Mouse (Mus musculus): Measurements from ENCODE around the gene Aff1. TPM values are rescaled to one million over a fixed set of nuclear protein-coding genes. Genes with fewer than 3 reads are reported as not detected.

The Aff1 gene
- polyA plus RNA-seq, 1 experiment from 2014 or later: 2.7 TPM

DNA sequence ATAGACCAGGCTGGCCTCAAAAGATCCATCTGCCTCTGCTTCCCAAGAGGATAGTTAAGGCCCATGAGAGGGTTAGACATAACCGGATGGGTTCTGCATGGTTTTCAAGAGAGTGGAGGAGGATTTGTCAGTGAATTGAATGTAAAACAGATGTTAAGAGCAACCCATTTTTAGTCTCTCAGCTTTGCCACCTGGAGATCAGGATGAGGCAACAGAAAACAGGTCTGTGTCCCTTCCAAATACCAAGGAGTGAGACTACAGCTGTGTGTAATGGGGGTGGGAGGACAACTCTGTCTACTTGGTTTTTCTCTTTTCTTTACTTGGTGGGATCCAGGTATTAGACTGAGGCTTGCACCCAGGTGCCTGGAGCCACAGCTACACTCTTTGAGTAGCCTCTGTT, 37.1 kb downstream of the Aff1 start:
- 86% methylated on average over 1 of the region's 1 CpGs for WGBS
- Histone ChIP-seq H3K9ac (no peak overlapping the region), H3K4me2 (replicated peaks) (no peak overlapping the region), H3K27ac (no peak overlapping the region), H3K4me3 (replicated peaks; ENCODE audit: low read length) (no peak overlapping the region), H3K36me3 (replicated peaks; ENCODE audit: control insufficient read depth, insufficient read depth) (no peaks in the 10 kb centered on the region), H3K27me3 (ENCODE audit: control insufficient read depth, insufficient read depth, low read length) (no peaks in the 10 kb centered on the region), H3K9me3 (ENCODE audit: control insufficient read depth, low read length) (no peaks in the 10 kb centered on the region), H3K4me1 (replicated peaks; ENCODE audit: control insufficient read depth, insufficient read depth, low read length) (no peaks in the 10 kb centered on the region)
- DNase-seq (ENCODE audit: low spot score): no peak
- no peak for ATAC-seq (ENCODE audit: low FRiP score)

DNA sequence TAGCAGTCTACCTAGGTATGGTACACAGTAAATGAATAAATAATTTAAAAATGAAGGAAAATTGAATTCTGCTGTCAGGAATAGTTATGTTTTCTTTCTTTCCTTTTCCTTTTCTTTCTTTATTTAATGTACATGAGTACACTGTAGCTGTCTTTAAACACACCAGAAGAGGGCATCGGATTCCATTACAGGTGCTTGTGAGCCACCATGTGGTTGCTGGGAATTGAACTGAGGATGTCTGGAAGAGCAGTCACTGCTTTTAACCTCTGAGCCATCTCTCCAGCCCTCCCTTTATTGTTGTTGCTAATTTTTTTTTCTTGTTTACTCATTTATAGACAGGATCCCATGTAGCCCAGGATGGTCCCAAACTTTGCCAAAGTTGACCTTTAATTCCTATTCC, 38.0 kb downstream of the Aff1 start:
- H3K4me2 ChIP-seq (replicated peaks): no peak overlapping the region
- H3K4me3 ChIP-seq (replicated peaks; ENCODE audit: low read length): no peak overlapping the region
- H3K9me3 ChIP-seq (ENCODE audit: control insufficient read depth, low read length): no peaks in the 10 kb centered on the region
- no peak for DNase-seq (ENCODE audit: low spot score)
- WGBS: 94% methylated on average over 1 of the region's 1 CpGs
- no peak overlapping the region for H3K27ac ChIP-seq
- H3K4me1 ChIP-seq (replicated peaks; ENCODE audit: control insufficient read depth, insufficient read depth, low read length): no peaks in the 10 kb centered on the region
- H3K36me3 ChIP-seq (replicated peaks; ENCODE audit: control insufficient read depth, insufficient read depth): no peaks in the 10 kb centered on the region
- no peak overlapping the region for H3K9ac ChIP-seq
- no peaks in the 10 kb centered on the region for H3K27me3 ChIP-seq (ENCODE audit: control insufficient read depth, insufficient read depth, low read length)
- ATAC-seq (ENCODE audit: low FRiP score): no peak

DNA sequence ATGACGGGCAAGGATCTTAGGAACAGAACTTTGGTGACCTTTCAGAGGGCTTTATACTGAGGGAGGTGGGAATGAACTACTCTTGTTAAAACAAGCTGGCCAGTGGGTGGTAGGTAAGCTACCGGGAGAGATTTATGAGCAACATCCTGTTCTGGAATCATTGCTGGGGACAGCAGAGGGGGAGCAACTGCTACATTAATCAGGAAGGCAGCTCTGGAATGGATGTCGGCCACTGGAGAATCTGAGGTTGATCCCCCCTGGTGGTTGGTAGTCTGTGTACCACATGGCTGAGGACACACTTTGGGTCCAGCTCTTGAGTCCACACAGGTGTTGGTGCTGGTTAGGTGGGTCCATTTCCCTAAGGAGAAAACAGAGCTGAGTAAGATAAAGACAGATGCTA, 38.6 kb downstream of the Aff1 start:
- no peak overlapping the region for H3K27ac ChIP-seq
- ATAC-seq (ENCODE audit: low FRiP score): no peak
- WGBS: 66% methylated on average over 3 of the region's 3 CpGs

DNA sequence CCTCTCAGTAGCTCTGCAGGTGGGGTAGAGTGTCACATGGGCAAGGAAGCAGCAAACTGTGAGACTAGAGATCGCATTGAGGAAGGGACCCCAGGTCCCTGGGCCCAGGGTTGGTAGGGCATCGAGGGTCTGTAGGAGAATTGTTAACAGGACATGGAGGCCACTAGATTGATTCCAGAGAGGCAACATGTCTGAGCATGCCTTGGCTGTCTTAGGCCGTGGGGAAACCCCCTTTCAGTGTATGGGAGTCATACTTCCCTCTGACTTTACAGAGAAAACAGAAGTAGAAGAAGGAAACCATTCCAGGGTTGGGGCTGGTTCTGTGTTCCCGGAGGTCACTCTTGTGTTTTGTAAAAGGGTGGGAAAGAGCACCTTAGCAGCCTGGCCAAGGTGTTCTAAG, 40.4 kb downstream of the Aff1 start:
- H3K4me1 ChIP-seq (replicated peaks; ENCODE audit: control insufficient read depth, insufficient read depth, low read length): no peaks in the 10 kb centered on the region
- DNase-seq (ENCODE audit: low spot score): no peak
- ATAC-seq (ENCODE audit: low FRiP score): no peak
- H3K27ac ChIP-seq: no peak overlapping the region
- 91% methylated on average over 4 of the region's 4 CpGs for WGBS
- no peaks in the 10 kb centered on the region for H3K9me3 ChIP-seq (ENCODE audit: control insufficient read depth, low read length)
- no peaks in the 10 kb centered on the region for H3K27me3 ChIP-seq (ENCODE audit: control insufficient read depth, insufficient read depth, low read length)
- H3K4me2 ChIP-seq (replicated peaks): no peak overlapping the region
- H3K4me3 ChIP-seq (replicated peaks; ENCODE audit: low read length): no peak overlapping the region
- no peaks in the 10 kb centered on the region for H3K36me3 ChIP-seq (replicated peaks; ENCODE audit: control insufficient read depth, insufficient read depth)
- no peak overlapping the region for H3K9ac ChIP-seq

More for the DNA sequence above, 38.6 kb downstream of the Aff1 start:
- H3K4me1 ChIP-seq (replicated peaks; ENCODE audit: control insufficient read depth, insufficient read depth, low read length): no peaks in the 10 kb centered on the region
- DNase-seq (ENCODE audit: low spot score): no peak
- no peak overlapping the region for H3K4me3 ChIP-seq (replicated peaks; ENCODE audit: low read length)
- H3K4me2 ChIP-seq (replicated peaks): no peak overlapping the region
- no peaks in the 10 kb centered on the region for H3K9me3 ChIP-seq (ENCODE audit: control insufficient read depth, low read length)
- H3K27me3 ChIP-seq (ENCODE audit: control insufficient read depth, insufficient read depth, low read length): no peaks in the 10 kb centered on the region
- H3K36me3 ChIP-seq (replicated peaks; ENCODE audit: control insufficient read depth, insufficient read depth): no peaks in the 10 kb centered on the region
- no peak overlapping the region for H3K9ac ChIP-seq

DNA sequence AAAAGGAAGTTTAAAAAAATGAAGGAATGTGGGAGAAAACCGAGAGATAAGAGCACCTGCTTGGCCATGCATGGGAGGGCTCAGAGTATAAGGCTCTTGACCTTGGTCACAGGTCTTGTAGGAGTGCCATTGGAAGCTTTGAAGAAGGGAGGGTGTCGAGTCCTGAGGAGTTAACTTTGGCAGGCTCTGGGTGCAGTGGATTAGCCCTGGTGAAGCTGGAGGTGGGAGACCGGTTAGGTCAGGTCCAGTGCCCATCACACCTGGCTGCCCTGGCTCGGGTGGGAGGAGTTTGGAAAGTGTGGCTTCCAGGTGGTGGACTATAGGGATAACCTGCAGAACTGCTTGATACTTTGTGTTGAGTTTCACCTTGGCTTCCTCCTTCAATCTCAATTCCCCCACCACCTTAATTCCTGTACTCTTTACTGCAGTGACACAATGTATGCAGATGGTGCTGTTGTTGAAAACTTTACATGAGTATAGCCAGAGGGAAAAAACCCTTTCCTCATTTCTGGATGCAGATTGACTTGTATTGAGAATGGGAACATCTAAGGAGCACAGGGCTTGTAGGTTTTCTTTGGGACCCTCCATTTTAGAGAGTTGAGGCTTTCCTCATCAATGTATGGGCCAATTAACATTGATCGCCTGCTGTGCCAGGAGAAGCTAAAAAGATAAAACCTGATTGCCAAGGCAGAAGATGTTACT, 43.4 kb downstream of the Aff1 start:
- Histone ChIP-seq H3K27me3 (ENCODE audit: control insufficient read depth, insufficient read depth, low read length) (no peaks in the 10 kb centered on the region), H3K9ac (no peak overlapping the region), H3K4me2 (replicated peaks) (no peak overlapping the region), H3K27ac (no peak overlapping the region), H3K4me1 (replicated peaks; ENCODE audit: control insufficient read depth, insufficient read depth, low read length) (no peaks in the 10 kb centered on the region), H3K9me3 (ENCODE audit: control insufficient read depth, low read length) (no peaks in the 10 kb centered on the region), H3K36me3 (replicated peaks; ENCODE audit: control insufficient read depth, insufficient read depth) (no peaks in the 10 kb centered on the region), H3K4me3 (replicated peaks; ENCODE audit: low read length) (no peak overlapping the region)
- whole genome bisulfite sequencing: 72% methylated on average over 5 of the region's 5 CpGs
- DNase-seq (ENCODE audit: low spot score) (no peak), ATAC-seq (ENCODE audit: low FRiP score) (no peak)

DNA sequence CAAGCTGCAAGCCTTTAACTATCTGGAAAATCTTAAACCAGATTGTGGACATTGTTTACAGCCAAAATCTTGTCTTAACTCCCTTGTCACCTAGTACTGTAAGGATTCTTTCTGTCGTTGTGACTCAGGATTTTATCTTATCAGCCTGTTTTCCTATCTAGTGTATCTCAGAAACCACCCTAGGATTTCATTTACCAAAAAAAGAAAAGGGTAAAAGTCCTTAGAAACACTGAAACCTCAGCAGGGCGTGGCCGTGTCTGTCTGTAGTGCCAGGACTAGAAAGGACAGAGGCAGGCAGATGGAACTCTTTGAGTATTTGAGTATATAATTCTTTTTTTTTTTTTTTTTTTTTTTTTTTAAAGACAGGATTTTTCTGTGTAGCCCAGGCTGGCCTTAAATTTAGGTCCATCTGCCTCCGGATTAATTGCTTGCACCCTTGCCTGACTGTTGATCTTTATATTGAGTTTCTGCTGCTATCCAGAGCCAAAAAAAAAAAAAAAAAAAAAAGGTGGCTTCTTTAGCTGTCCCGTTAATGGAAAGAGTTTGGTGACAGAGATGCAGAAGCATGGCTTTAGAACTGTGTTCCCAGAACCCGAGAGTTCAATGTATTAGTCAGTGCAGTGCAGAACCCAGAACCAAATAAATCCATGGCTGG, 44.5 kb downstream of the Aff1 start:
- WGBS: 74% methylated on average over 6 of the region's 6 CpGs
- Histone ChIP-seq H3K36me3 (replicated peaks; ENCODE audit: control insufficient read depth, insufficient read depth) (no peaks in the 10 kb centered on the region), H3K9me3 (ENCODE audit: control insufficient read depth, low read length) (no peaks in the 10 kb centered on the region)

DNA sequence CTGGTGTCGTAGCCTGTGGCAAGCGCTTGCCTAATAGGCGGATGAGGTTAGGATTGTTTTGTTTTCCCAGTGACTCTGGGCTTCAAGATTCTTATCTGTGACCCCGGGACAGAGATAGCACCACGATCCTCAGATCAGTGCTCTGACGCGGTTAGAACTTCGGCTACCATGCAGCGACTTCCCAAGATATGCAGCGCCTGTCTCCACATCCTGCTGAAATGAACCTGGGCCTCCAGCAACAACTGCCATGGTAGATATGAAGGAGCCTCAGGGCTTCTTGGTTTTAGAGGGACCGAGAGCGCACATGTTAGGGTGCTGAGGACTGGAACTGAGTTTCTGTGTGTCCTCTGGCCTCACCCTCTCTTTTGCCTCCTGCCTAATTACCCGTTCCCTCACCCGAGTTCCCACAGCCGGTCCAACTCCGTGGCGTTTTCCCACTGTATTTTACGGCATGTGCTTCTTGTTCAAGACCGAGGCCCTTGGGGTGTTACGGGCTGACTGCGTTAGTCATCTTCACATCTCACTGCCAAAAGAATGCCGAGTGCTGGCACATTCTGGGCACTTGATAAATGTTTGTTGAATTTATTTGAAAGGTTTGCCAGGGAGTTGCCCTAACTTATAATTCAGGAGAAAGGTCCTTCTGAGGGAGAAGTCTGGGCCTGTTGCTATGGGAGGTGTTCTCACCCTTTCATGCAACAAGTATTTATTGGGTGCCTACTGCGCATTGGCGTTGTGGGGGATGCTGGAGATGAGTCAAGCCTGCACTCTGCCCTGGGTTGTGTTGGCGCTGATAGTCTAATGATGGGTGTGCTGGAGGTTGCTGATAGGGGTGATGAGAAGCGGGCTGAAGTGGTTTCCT, 45.3 kb downstream of the Aff1 start:
- H3K4me2 ChIP-seq (replicated peaks): no peak overlapping the region
- DNase-seq (ENCODE audit: low spot score) (no peak), ATAC-seq (ENCODE audit: low FRiP score) (no peak)
- no peak overlapping the region for H3K9ac ChIP-seq
- no peak overlapping the region for H3K27ac ChIP-seq
- no peak overlapping the region for H3K4me3 ChIP-seq (replicated peaks; ENCODE audit: low read length)
- no peaks in the 10 kb centered on the region for H3K4me1 ChIP-seq (replicated peaks; ENCODE audit: control insufficient read depth, insufficient read depth, low read length)
- no peaks in the 10 kb centered on the region for H3K36me3 ChIP-seq (replicated peaks; ENCODE audit: control insufficient read depth, insufficient read depth)
- H3K9me3 ChIP-seq (ENCODE audit: control insufficient read depth, low read length): no peaks in the 10 kb centered on the region
- H3K27me3 ChIP-seq (ENCODE audit: control insufficient read depth, insufficient read depth, low read length): no peaks in the 10 kb centered on the region
- 79% methylated on average over 26 of the region's 26 CpGs for WGBS

More for the DNA sequence above, 44.5 kb downstream of the Aff1 start:
- no peaks in the 10 kb centered on the region for H3K27me3 ChIP-seq (ENCODE audit: control insufficient read depth, insufficient read depth, low read length)
- ATAC-seq (ENCODE audit: low FRiP score): no peak
- no peak overlapping the region for H3K9ac ChIP-seq
- H3K4me1 ChIP-seq (replicated peaks; ENCODE audit: control insufficient read depth, insufficient read depth, low read length): no peaks in the 10 kb centered on the region
- no peak overlapping the region for H3K4me3 ChIP-seq (replicated peaks; ENCODE audit: low read length)
- DNase-seq (ENCODE audit: low spot score): no peak
- H3K4me2 ChIP-seq (replicated peaks): no peak overlapping the region
- H3K27ac ChIP-seq: no peak overlapping the region

DNA sequence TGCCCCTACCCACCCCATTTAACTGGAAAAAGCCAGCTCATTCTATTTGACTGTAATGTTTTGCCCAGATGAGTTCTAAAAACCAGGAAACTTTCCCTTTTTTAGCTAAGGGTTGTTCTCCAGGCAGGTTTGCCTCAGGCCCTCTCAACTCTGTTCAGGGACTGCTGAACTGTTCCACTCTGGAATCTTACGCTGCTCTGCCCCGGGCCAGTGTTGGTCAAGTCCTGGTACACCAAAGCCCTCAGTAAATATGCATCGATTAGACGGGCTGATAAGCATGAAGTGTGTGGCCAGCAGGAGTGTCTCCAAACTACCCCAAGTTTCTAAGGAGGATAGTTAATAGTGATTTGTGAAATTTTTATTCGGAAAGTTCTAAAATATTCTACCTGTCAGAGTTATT, 46.3 kb downstream of the Aff1 start:
- no peak overlapping the region for H3K9ac ChIP-seq
- ATAC-seq (ENCODE audit: low FRiP score): no peak
- WGBS: 82% methylated on average over 5 of the region's 5 CpGs
- H3K4me3 ChIP-seq (replicated peaks; ENCODE audit: low read length): no peak overlapping the region
- H3K27ac ChIP-seq: no peak overlapping the region
- no peaks in the 10 kb centered on the region for H3K27me3 ChIP-seq (ENCODE audit: control insufficient read depth, insufficient read depth, low read length)
- H3K9me3 ChIP-seq (ENCODE audit: control insufficient read depth, low read length): no peaks in the 10 kb centered on the region
- no peak for DNase-seq (ENCODE audit: low spot score)
- no peaks in the 10 kb centered on the region for H3K36me3 ChIP-seq (replicated peaks; ENCODE audit: control insufficient read depth, insufficient read depth)
- H3K4me2 ChIP-seq (replicated peaks): no peak overlapping the region
- no peaks in the 10 kb centered on the region for H3K4me1 ChIP-seq (replicated peaks; ENCODE audit: control insufficient read depth, insufficient read depth, low read length)

DNA sequence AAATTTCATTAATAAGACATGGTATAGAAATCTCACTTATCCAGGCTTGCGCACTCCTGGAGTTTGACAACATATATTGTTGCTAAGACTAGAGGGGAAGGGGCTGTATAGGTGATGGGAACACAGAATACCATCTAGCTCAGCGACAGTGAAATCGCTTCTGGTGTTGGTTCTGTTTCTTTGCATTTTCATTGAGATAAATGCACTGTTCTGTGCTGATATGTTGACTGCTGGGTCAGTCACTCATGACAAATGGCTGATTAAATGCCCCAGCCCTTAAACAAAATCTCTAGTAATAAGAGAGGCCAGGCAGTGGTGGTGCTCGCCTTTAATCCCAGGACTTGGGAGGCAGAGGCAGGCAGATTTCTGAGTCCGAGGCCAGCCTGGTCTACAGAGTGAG, 47.0 kb downstream of the Aff1 start:
- DNase-seq (ENCODE audit: low spot score) (no peak), ATAC-seq (ENCODE audit: low FRiP score) (no peak)
- no peak overlapping the region for H3K27ac ChIP-seq
- H3K9ac ChIP-seq: no peak overlapping the region
- no peak overlapping the region for H3K4me2 ChIP-seq (replicated peaks)
- no peaks in the 10 kb centered on the region for H3K4me1 ChIP-seq (replicated peaks; ENCODE audit: control insufficient read depth, insufficient read depth, low read length)
- H3K4me3 ChIP-seq (replicated peaks; ENCODE audit: low read length): no peak overlapping the region
- no peaks in the 10 kb centered on the region for H3K36me3 ChIP-seq (replicated peaks; ENCODE audit: control insufficient read depth, insufficient read depth)
- H3K9me3 ChIP-seq (ENCODE audit: control insufficient read depth, low read length): no peaks in the 10 kb centered on the region
- WGBS: 92% methylated on average over 5 of the region's 5 CpGs
- no peaks in the 10 kb centered on the region for H3K27me3 ChIP-seq (ENCODE audit: control insufficient read depth, insufficient read depth, low read length)
